Mouse (Mus musculus): ENCODE measurements around the gene Grem2. TPM values are rescaled to one million over a fixed set of nuclear protein-coding genes. Genes with fewer than 3 reads are reported as not detected.

Gene Grem2
- 0.15 TPM in 1 of 4 replicates, not detected in the others for total RNA-seq (2023)

GRCm38 (mm10) chr1:174921298-174921955 lies at the start of gene Grem2:
Gene Grem2, minus strand, starts transcription at chr1:174921819.

Measured in B cell, adult 62 days (primary cell).